Mouse (Mus musculus) G1E (cell line): ENCODE results near the gene Mapk12.

Experiments
- CTCF ChIP-seq: IDR thresholded peaks from 2 replicates; pipeline ENCODE4 v1.5.1; 2012; ENCODE audit warnings: low read depth, low read length, inconsistent platforms, mixed read lengths
- GATA1 ChIP-seq: IDR thresholded peaks from 2 replicates; pipeline ENCODE4 v1.6.1; 2012; ENCODE audit warnings: borderline replicate concordance, low read length, inconsistent platforms, mixed read lengths
- TAL1 ChIP-seq: conservative IDR thresholded peaks from 2 replicates; pipeline ENCODE4 v1.6.1; 2012; ENCODE audit warnings: low read depth, low read length, inconsistent platforms, mixed read lengths

- TF ChIP-seq CTCF (no peak), TAL1 (no peak), GATA1 (no peak)
Observed at GRCm38 (mm10) chr15:89126622-89127021, 13.9 kb downstream of the Mapk12 start.
